Mouse (Mus musculus) liver, adult 10 weeks (tissue): ENCODE measurements around the gene Mrpl53. TPM values are rescaled to one million over a fixed set of nuclear protein-coding genes. Genes with fewer than 3 reads are reported as not detected.

Experiments used
- polyA plus RNA-seq: library from polyadenylated mRNA; stranded (reverse); fragments of 350-450 nt; fragmentation: Illumina TruSeq; extraction: RNeasy Lipid Tissue Mini Kit (QIAGEN cat#74804); gene quantifications from one replicate; pipeline ENCODE4 v1.2.3, GENCODE M21; 2014; ENCODE audit warnings: low read depth, low replicate concordance

Mrpl53 gene
- 30.5 TPM for polyA plus RNA-seq

GRCm38 (mm10) chr6:83108762-83109668, at the start of gene Mrpl53:
Gene Mrpl53, plus strand, starts transcription at chr6:83109040.

DNA sequence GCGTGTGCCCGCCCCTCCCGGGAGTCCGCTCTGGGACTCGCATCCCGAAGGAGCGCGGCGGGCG, 38.8 kb upstream of the Mrpl53 start, which contains the start of gene Tlx2:
TSS of gene Tlx2 (minus strand) at position 47 of the 64 bp plus-strand sequence.

DNA sequence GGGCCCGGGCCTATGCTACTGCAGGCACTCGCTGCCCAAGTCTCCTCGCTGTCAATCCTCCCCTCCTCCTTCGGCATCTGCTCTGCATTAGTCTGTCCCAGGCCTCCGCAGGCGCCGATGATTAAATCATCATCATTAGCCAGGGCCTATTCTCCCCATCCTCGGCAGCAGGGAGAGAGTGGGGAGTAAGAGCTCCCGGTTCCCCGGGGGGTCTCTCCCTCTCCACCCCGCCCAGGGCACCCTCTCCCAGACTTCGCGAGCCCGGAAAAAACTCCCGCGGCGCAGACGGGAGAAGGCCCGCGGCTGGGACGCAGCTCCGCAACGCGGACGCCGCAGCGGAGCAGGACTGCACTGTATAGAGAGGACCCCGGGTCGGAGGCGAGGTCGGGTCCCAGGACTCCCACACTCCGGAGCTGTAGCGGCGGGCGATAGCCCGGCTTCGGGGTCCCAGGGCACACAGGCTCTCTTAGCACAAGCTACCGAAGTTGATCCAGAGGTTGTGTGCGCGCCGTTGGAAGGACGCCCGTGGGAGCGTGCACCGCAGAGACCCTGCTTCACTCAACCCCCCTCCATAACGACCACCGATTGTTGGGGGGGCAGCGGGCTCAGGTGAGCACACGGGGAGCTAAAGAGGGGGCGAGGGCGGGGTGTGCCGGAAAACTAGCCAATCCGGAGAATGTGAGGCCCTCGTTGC, 31.1 kb upstream of the Mrpl53 start, which contains the start of gene Pcgf1:
TSS of gene Pcgf1 (plus strand) at position 240 of the 694 bp plus-strand sequence.

DNA sequence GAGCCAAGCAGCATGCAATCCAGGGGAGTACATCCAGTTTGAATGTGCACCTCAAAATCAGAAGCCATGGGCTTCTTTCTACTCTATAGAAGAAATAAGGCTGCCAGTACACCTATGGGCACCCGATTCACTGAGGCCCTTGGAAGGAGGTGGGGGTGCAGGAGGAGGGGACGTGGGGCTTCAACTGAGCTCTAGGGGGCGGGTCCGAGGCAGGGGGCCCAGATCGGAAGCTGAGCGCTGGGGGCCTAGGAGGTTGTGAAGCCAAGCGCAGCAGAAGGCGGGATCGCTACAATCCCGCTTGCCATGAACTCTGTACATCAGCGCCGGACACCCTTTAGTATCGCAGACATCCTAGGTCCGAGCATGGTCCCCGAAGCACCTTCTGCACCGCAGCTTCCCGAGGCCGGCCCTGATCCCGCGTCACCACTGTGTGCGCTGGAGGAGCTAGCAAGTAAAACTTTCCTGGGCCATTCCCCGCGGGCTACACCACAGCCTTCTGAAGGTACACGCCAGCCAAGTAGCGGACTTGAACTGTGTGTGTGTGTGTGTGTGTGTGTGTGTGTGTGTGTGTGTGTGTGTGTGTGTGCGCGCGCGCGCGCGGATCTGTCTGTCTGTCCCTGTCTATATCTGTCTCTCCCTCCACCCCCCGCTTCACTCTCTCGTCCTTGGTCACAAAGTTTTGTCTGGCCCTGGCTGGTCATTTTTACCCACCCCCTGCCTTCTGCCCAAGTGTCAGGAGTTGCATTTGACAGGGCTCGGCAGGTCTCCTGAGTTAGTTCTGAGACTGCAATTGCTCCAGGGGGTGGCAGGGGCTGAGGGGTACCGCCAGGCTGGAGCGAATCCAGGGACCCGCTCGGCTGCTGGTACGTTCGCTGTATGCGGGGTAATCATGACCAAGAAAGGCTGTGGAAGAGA, 22.5 kb upstream of the Mrpl53 start, which contains the start of gene Lbx2:
TSS of gene Lbx2 (plus strand) at position 247 of the 915 bp plus-strand sequence.

DNA sequence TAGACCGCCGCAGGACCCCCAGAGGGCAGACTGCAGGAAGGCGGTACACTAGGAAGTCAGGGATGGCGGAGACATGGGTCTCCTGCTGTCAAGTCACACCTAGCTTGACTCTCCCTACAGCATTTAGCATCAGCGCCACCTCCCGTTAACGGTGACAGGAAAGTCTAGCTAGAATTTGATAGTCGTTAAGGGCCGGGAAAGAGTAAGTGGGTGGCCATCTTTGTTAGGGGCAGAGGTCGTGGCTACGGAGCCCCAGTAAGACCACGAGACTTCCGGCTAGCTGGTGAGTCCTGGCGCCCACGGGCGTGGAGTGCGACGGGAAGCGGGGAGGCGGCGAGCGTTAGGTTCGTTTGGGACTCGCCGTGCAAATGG, 7.5 kb upstream of the Mrpl53 start, which contains the start of the genes Ccdc142 and Gm42688:
TSS of gene Ccdc142 (plus strand) at position 286 of the 372 bp plus-strand sequence.
TSS of gene Gm42688 (plus strand) at position 302 of the 372 bp plus-strand sequence.

DNA sequence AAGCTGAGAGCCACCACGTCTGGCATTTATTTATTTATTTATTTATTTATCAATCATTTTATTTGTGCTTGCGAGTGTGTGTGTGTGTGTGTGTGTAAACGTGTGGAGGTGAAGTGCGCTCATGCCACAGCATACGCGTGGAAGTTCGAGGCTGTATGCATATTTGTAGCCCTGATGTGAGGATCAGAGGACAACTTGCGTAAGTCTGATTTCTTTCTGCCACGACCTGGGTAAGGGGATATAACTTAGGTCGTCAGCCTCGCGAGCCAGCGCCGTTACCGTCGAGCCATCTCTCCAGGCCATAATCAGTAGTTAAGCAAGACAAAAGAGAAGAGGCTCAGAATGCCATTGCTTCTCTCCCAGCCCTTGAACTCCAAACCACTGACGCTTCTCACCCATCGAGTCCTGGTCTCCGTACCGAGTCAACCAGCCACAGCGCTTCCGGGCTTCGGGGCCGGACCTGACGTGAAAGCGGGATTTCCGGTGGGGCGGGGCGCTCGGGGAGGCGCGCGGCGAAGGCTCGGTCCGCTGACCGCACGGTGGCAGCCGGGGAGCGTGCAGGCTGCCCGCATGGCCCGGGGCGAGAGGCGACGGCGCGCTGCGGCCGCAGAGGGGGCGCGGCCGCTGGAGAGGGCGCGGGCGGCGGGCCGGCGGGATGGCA, 6.3 kb downstream of the Mrpl53 start, which contains the start of gene Mogs:
TSS of gene Mogs (plus strand) at position 486 of the 661 bp plus-strand sequence.

GRCm38 (mm10) chr6:83120930-83121862, 12.4 kb downstream of the Mrpl53 start, which contains the start of gene Wbp1:
Gene Wbp1, minus strand, starts transcription at chr6:83121559.

DNA sequence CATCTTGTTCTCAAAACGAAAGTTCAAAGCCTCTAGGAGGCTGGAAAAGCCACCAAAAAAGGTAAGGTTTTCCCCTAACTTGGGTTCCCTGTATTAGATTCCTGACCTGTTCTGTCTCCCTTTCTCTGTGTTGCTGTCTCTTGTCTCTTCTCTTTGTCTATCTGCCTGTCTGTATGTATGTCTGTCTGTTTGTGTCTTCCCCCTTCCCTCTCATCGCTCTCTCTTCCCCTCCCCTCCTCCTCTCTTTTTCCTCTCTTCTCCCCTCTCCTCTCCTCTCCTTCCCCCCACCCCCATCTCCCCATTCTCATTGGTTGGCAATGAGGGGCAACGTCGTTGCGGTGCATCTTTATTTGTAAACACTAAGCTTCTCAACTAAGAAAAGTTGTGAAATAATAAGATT, 16.5 kb downstream of the Mrpl53 start, which contains the start of gene Ino80b:
TSS of gene Ino80b (minus strand) at position 101 of the 400 bp plus-strand sequence.

GRCm38 (mm10) chr6:83134951-83135513, 26.2 kb downstream of the Mrpl53 start, which contains the start of gene Rtkn:
Gene Rtkn, plus strand, starts transcription at chr6:83135463.

GRCm38 (mm10) chr6:83156259-83156684, 47.4 kb downstream of the Mrpl53 start, which contains the start of the genes Wdr54 and 1700003E16Rik:
Gene Wdr54, minus strand, starts transcription at chr6:83156397.
Gene 1700003E16Rik, plus strand, starts transcription at chr6:83156404.

Other genes with a start within 250 kb of the Mrpl53 start
- not detected for gene Sema4f, start 169.3 kb upstream of the Mrpl53 start, polyA plus RNA-seq
- not detected for gene M1ap, start 162.1 kb upstream of the Mrpl53 start, polyA plus RNA-seq
- gene Dok1, start 75.6 kb upstream of the Mrpl53 start, polyA plus RNA-seq, result not detected
- gene Loxl3, start 74.9 kb upstream of the Mrpl53 start, polyA plus RNA-seq, result 0.40 TPM
- gene Aup1, start 54.5 kb upstream of the Mrpl53 start, polyA plus RNA-seq, result 23.3 TPM
- gene Htra2, start 53.8 kb upstream of the Mrpl53 start, polyA plus RNA-seq, result 4.0 TPM
- gene Dqx1, start 51.2 kb upstream of the Mrpl53 start, polyA plus RNA-seq, result 1.6 TPM
- not detected for gene Tlx2, start 38.7 kb upstream of the Mrpl53 start, polyA plus RNA-seq
- gene Pcgf1, start 31.2 kb upstream of the Mrpl53 start, polyA plus RNA-seq, result 4.5 TPM
- gene Lbx2, start 22.7 kb upstream of the Mrpl53 start, polyA plus RNA-seq, result not detected
- gene Ccdc142, start 7.4 kb upstream of the Mrpl53 start, polyA plus RNA-seq, result not detected
- gene Gm42688, start 7.4 kb upstream of the Mrpl53 start, polyA plus RNA-seq, result 0.61 TPM
- gene Mogs, start 6.5 kb downstream of the Mrpl53 start, polyA plus RNA-seq, result 3.1 TPM
- 4.3 TPM for gene Wbp1, start 12.5 kb downstream of the Mrpl53 start, polyA plus RNA-seq
- gene Ino80b, start 16.4 kb downstream of the Mrpl53 start, polyA plus RNA-seq, result 0.66 TPM
- gene Rtkn, start 26.4 kb downstream of the Mrpl53 start, polyA plus RNA-seq, result not detected
- 0.34 TPM for gene Wdr54, start 47.4 kb downstream of the Mrpl53 start, polyA plus RNA-seq
- not detected for gene 1700003E16Rik, start 47.4 kb downstream of the Mrpl53 start, polyA plus RNA-seq
- 5.5 TPM for gene Dctn1, start 56.9 kb downstream of the Mrpl53 start, polyA plus RNA-seq
- gene Slc4a5, start 110.8 kb downstream of the Mrpl53 start, polyA plus RNA-seq, result not detected
- gene Mthfd2, start 216.9 kb downstream of the Mrpl53 start, polyA plus RNA-seq, result 0.24 TPM
- gene Mob1a, start 217.0 kb downstream of the Mrpl53 start, polyA plus RNA-seq, result 49.2 TPM
- gene Bola3, start 240.1 kb downstream of the Mrpl53 start, polyA plus RNA-seq, result 104 TPM